Mouse (Mus musculus): ENCODE measurements around the gene Col4a3. TPM values are rescaled to one million over a fixed set of nuclear protein-coding genes. Genes with fewer than 3 reads are reported as not detected.

Gene Col4a3
- 0.14 and 0.24 TPM in 2 replicates for polyA plus RNA-seq (2012; rRNA removed)

DNA sequence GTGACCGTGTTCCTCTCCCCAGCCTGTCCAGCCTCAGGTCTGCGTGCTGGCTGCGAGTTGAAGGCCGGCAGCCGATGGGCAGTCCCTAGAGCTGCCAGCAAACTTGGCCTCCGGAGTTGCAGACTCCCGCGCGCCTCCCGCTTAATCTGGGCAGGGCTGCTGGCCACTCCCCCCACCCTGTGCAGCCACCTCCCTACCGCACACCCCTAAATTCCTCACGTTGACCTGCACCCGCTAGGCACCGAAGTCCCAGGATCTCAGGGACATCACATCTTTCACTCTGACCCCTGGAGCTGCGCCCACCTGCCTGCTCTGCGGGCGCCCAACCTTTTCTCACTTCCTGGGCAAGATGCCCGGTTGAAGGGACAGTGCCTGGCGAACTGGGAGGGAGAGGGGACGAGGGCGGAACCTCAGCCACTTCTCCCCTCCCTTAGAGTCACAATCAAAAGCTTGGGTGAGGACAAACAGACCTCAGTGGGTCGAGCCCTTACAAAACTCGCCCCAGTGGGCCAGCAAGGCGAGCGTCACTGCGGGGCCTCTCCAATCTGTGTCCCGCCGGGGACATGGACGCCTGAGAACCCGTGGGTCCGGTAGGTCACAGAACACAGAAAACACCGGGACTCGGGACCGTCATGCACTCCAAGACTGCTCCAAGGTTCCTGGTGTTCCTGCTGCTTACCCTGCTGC is at the start of gene Col4a3, which contains the start of gene Col4a4:
TSS of gene Col4a3 (plus strand) at position 209 of the 687 bp plus-strand sequence.
TSS of gene Col4a4 (minus strand) at position 137 of the 687 bp plus-strand sequence.

DNA sequence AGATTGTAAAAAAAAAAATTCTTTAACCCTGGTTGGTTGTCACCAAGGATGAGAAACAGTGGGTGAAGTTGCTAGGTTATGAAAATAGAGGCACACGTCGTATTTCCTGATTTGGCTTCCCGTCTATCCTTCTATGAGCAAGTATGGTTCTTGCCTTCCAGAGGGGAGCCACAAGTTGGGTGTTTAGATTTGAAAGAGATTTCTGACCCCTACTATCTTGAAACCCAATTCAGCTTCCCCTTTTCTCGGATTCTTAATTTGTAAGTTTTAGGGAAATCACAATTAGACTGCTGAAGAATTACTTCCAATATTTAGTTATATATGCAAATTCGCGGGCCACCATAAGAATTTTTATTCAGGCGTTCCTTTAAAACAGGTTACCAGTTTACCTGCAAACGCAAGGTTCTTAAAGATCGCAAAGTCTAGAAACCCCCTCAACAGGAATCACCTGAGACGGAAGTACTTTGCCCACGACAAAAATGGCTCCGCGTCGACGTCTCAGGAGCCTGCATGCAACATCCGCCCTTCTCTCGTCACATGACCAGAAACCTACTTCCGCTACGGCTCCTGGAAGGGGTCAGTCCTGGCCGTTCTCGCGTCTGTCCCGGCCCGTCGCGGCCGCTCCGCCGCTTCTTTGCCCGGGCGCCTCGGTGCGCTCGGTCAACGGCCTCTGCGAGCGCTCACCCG is 137.8 kb downstream of the Col4a3 start, which contains the start of gene Mff:
TSS of gene Mff (plus strand) at position 552 of the 687 bp plus-strand sequence.

DNA sequence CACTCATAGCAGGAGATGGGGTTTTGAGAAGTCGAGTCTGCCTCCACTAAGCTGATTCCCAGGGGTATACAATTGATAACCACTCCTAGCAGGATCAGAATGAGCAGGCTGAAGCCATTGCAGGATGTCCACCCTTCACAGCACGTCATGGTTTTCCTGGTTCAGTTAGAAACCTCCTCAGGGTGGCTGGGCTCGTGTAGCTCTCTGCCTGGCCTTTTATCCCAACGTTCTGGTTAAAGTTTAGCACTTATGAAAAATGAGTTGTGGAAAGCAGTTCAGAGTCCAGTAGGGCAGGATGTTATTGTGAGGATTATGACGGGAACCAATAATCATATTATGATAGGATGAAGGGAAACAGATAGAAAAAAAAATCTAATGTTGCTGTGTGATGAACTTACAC is 181.5 kb downstream of the Col4a3 start, which contains the start of gene Tm4sf20:
TSS of gene Tm4sf20 (minus strand) at position 193 of the 400 bp plus-strand sequence.

DNA sequence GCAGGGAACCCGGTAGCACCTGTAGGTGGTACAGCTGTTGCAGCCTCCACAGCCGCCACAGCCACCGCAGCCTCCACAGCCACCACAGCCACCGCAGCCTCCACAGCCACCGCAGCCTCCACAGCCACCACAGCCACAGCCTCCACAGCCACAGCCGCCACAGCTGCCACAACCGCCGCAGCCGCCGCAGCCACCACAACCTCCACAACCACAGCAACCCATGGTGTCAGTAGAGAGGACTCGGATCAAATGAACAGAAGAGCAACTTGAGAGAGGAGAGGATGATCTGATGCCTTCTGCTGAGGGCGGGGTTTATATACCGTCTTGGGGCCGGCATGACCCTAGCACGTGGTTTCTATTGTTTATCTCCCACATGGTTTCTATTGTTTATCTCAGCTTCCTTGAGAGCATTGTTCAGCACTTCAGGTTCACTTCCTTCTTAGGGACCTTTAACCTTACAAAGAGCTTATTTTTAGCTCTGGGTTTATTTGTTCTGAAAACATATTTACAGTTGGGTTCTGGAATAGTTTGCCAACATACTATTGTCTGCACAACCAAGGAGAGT is 184.4 kb downstream of the Col4a3 start, which contains the start of gene Gm47791:
TSS of gene Gm47791 (minus strand) at position 222 of the 565 bp plus-strand sequence.

Other genes with a start within 250 kb of the Col4a3 start
- 0.13 and 0.14 TPM in 2 replicates for gene Col4a4, start 72 bp upstream of the Col4a3 start, polyA plus RNA-seq (2012; rRNA removed)
- gene Mff, start 138.0 kb downstream of the Col4a3 start, polyA plus RNA-seq (2012; rRNA removed), result 64.2 and 65.1 TPM in 2 replicates
- 0.30 TPM in 1 of 2 replicates, not detected in the other for gene Tm4sf20, start 181.5 kb downstream of the Col4a3 start, polyA plus RNA-seq (2012; rRNA removed)
- not detected in 2 replicates for gene Gm47791, start 184.3 kb downstream of the Col4a3 start, polyA plus RNA-seq (2012; rRNA removed)